Mouse (Mus musculus): ENCODE measurements around the gene Piezo1. TPM values are rescaled to one million over a fixed set of nuclear protein-coding genes. Genes with fewer than 3 reads are reported as not detected.

Gene Piezo1
- polyA plus RNA-seq, 1 experiment from 2014 or later: 6.4 TPM

DNA sequence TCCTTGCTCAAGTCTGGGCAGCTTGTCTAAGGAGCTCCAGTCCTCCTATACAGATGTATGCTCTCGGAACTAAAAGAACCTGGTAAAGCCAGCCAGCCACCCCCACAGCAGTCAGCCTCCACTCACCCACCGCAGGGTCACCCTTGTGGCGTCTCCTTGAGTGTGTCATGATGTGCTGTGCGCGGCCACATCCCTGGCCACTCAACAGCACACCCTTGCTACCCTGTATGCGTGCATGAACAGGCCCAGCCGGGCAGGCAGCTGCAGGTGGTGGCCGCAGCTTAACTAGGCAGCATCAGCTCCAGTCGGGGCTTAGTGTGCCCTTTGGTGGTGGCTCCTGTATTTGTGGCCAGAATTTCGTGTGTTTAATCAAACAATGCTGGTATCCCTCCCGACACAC, 94.0 kb downstream of the Piezo1 start:
- H3K36me3 ChIP-seq: no peaks in the 10 kb centered on the region
- no peak overlapping the region for H3K4me3 ChIP-seq
- H3K27me3 ChIP-seq (replicated peaks): peaks cover 38% of the 10 kb centered on the region
- 79% methylated on average over 11 of the region's 11 CpGs for WGBS
- no peak overlapping the region for H3K27ac ChIP-seq
- H3K9me3 ChIP-seq: no peaks in the 10 kb centered on the region
- peaks cover 13% of the 10 kb centered on the region for H3K4me1 ChIP-seq
- H3K9ac ChIP-seq: no peak overlapping the region
- no peak overlapping the region for H3K4me2 ChIP-seq (replicated peaks)
- ATAC-seq (ENCODE audit: low FRiP score, low read depth): no peak

- no peaks in the 10 kb centered on the region for H3K36me3 ChIP-seq
- H3K27me3 ChIP-seq (replicated peaks): peaks cover 11% of the 10 kb centered on the region
- H3K4me1 ChIP-seq: no peaks in the 10 kb centered on the region
- no peak overlapping the region for H3K4me3 ChIP-seq
- H3K4me2 ChIP-seq (replicated peaks): no peak overlapping the region
- ATAC-seq (ENCODE audit: low FRiP score, low read depth): no peak
- 87% methylated on average over 6 of the region's 6 CpGs for WGBS
- no peak overlapping the region for H3K27ac ChIP-seq
- no peaks in the 10 kb centered on the region for H3K9me3 ChIP-seq
- H3K9ac ChIP-seq: no peak overlapping the region
These were observed 96.7 kb downstream of the Piezo1 start for GRCm38 (mm10) chr8:122454409-122454808.

DNA sequence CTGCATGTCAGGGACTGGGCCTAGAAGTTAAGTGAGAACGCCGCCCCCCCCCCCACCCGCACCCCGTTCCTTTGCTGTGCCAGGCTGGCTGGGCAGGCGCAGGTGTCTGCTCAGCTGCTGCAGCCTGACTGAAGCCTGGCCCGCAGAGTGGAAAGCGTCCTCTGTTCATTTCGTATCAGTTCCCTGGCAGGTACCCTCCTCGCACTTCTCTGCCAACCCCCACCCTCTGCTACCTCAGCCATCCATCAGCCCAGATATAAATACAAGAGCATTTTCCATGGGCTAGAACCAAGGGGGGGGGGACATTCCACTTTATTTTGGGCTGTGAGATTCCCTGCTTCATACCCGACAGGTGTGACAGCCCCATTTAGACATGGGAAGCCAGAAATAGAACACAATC, 99.0 kb downstream of the Piezo1 start:
- 85% methylated on average over 10 of the region's 10 CpGs for WGBS
- no peak overlapping the region for H3K4me2 ChIP-seq (replicated peaks)
- no peak overlapping the region for H3K9ac ChIP-seq
- no peaks in the 10 kb centered on the region for H3K36me3 ChIP-seq
- no peak for ATAC-seq (ENCODE audit: low FRiP score, low read depth)
- no peaks in the 10 kb centered on the region for H3K9me3 ChIP-seq
- no peak overlapping the region for H3K4me3 ChIP-seq
- H3K4me1 ChIP-seq: no peaks in the 10 kb centered on the region
- H3K27me3 ChIP-seq (replicated peaks): peaks cover 3% of the 10 kb centered on the region; the same call in 1 of the 2 replicates
- H3K27ac ChIP-seq: no peak overlapping the region

DNA sequence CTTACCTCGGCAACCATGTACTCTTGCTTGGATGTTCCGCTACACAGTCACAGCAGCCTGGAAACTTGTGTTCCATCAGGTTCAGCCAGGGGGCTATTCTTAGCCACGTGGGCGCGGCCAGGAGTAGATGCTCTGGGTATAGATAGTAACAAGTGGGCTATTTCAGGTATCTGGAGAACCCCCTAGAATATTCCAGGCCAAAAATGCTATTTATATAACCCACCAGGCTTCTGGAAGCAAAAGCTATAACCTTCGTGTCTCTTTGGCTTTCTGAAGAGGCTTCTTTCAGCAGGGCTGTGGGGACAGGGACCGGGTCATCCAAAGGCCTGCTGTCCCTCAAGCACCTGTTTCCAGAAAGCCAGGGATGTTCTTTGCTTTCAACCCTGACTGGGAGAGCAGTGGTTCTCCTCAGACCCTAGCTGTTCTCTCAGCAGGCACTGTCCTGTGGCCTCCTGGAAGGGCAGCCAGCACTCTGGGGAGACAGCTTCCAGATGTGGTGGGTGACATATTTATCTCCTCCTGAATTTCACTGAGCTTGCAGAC, 99.9 kb downstream of the Piezo1 start:
- Histone ChIP-seq H3K9me3 (no peaks in the 10 kb centered on the region), H3K36me3 (no peaks in the 10 kb centered on the region), H3K9ac (no peak overlapping the region), H3K4me1 (no peaks in the 10 kb centered on the region), H3K27me3 (replicated peaks) (peaks cover 3% of the 10 kb centered on the region; the same call in 1 of the 2 replicates), H3K27ac (no peak overlapping the region), H3K4me3 (no peak overlapping the region), H3K4me2 (replicated peaks) (no peak overlapping the region)
- ATAC-seq (ENCODE audit: low FRiP score, low read depth): no peak
- 84% methylated on average over 7 of the region's 7 CpGs for WGBS

DNA sequence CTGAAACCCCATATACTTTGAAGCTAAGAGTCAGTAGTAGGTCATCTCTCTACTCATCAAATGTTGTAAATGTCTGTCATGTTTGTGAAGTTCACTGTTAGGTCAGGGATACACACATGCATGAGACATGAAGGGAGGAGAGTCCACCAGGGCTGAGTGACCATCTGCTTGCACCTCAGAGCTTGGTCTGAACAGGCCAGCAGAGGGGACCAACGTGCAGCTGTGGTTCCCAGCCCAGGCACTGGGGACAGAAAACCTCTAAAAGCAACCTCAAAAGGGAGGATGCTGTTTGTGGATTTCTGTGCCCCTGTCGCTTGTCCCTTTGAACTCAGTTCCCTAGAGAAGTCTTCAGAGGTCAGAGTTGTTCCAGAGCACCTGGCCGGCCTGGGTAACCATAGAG, 105.9 kb downstream of the Piezo1 start:
- no peak overlapping the region; the same call in 1 of the 2 replicates for H3K4me3 ChIP-seq
- H3K9ac ChIP-seq: no peak overlapping the region
- H3K4me1 ChIP-seq: peaks cover 30% of the 10 kb centered on the region
- no peak overlapping the region for H3K27ac ChIP-seq
- 71% methylated on average over 3 of the region's 3 CpGs for WGBS
- no peak for ATAC-seq (ENCODE audit: low FRiP score, low read depth)
- H3K36me3 ChIP-seq: no peaks in the 10 kb centered on the region
- H3K4me2 ChIP-seq (replicated peaks): peak overlapping the region; percentile 89
- H3K27me3 ChIP-seq (replicated peaks): no peaks in the 10 kb centered on the region
- H3K9me3 ChIP-seq: no peaks in the 10 kb centered on the region

GRCm38 (mm10) chr8:122444058-122444748, 106.9 kb downstream of the Piezo1 start:
- Histone ChIP-seq H3K36me3 (peaks cover 5% of the 10 kb centered on the region), H3K27ac (peak overlapping the region; percentile 94), H3K4me2 (replicated peaks) (peak overlapping the region; percentile 89), H3K9me3 (no peaks in the 10 kb centered on the region), H3K9ac (peak overlapping the region; percentile 67), H3K4me1 (peaks cover 30% of the 10 kb centered on the region), H3K4me3 (peak overlapping the region; percentile 68), H3K27me3 (replicated peaks) (no peaks in the 10 kb centered on the region)
- 0 out of 2 replicates have a peak, but pooled peaks have one; percentile 2 for ATAC-seq (ENCODE audit: low FRiP score, low read depth)
- 22% methylated on average over 19 of the region's 19 CpGs for WGBS

- peaks cover 11% of the 10 kb centered on the region for H3K36me3 ChIP-seq
- WGBS: under 1% methylated on average over 47 of the region's 47 CpGs
- H3K4me1 ChIP-seq: peaks cover 30% of the 10 kb centered on the region
- H3K4me3 ChIP-seq: peak within 1 kb of the TSS; percentile 68
- no peaks in the 10 kb centered on the region for H3K9me3 ChIP-seq
- peak within 1 kb of the TSS; percentile 94 for H3K27ac ChIP-seq
- H3K9ac ChIP-seq: peak within 1 kb of the TSS; percentile 86
- peak; percentile 98 for ATAC-seq (ENCODE audit: low FRiP score, low read depth)
- H3K27me3 ChIP-seq (replicated peaks): no peaks in the 10 kb centered on the region
- peak within 1 kb of the TSS; percentile 89 for H3K4me2 ChIP-seq (replicated peaks)
These were observed 107.7 kb downstream of the Piezo1 start, which contains the start of gene Mvd for GRCm38 (mm10) chr8:122443262-122444006. Mvd (minus strand) TSS chr8:122443422.

DNA sequence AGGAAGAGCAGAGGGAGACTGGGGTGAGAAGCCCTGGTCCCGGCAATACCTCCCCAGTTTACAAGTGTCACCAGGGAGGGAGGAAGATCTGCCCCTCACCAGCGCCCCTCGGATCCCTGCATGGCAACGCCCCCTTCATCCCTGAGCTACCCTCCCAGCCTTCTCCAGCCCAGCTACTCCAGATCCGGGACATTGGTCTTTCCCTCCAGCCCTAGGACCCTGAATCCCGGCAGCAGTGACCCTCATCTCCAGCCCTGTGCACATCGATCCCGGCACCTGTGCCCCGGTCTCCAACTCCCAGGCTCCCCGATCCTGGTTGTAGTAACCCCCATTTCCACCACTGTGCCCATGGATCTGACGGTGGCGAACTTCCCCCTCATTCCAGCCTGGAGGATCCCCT, 108.3 kb downstream of the Piezo1 start:
- peak overlapping the region; percentile 65 for H3K27ac ChIP-seq
- no peaks in the 10 kb centered on the region for H3K27me3 ChIP-seq (replicated peaks)
- peaks cover 18% of the 10 kb centered on the region for H3K36me3 ChIP-seq
- peak overlapping the region; percentile 89 for H3K4me2 ChIP-seq (replicated peaks)
- peak overlapping the region; percentile 86 for H3K9ac ChIP-seq
- peaks cover 30% of the 10 kb centered on the region for H3K4me1 ChIP-seq
- ATAC-seq (ENCODE audit: low FRiP score, low read depth): peak; percentile 39
- H3K4me3 ChIP-seq: peak overlapping the region; percentile 68
- H3K9me3 ChIP-seq: no peaks in the 10 kb centered on the region
- WGBS: 2% methylated on average over 12 of the region's 12 CpGs

DNA sequence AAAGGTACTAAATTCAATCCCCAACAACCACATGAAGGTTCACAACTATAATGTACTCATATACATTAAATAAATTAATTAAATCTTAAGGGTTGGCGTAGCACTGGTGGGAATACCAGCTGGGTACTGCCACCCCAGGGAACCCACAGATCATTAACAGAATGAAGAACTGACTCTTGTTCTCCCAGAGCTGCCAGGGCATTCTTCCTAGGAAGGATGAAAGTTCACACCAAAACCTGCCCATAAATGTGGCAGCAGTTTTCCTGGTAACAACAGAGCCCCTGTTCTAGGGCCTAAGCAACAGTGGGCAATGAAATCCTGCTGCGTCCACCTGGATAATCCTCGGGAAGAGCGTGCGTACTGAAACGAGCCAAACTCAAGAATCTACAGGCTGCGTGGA, 108.8 kb downstream of the Piezo1 start:
- no peaks in the 10 kb centered on the region for H3K9me3 ChIP-seq
- peak overlapping the region; percentile 86 for H3K9ac ChIP-seq
- no peak overlapping the region for H3K27ac ChIP-seq
- peaks cover 30% of the 10 kb centered on the region for H3K4me1 ChIP-seq
- H3K4me3 ChIP-seq: peak overlapping the region; percentile 68
- no peak for ATAC-seq (ENCODE audit: low FRiP score, low read depth)
- no peaks in the 10 kb centered on the region for H3K27me3 ChIP-seq (replicated peaks)
- H3K36me3 ChIP-seq: peaks cover 22% of the 10 kb centered on the region
- H3K4me2 ChIP-seq (replicated peaks): peak overlapping the region; percentile 89
- WGBS: 17% methylated on average over 7 of the region's 7 CpGs

DNA sequence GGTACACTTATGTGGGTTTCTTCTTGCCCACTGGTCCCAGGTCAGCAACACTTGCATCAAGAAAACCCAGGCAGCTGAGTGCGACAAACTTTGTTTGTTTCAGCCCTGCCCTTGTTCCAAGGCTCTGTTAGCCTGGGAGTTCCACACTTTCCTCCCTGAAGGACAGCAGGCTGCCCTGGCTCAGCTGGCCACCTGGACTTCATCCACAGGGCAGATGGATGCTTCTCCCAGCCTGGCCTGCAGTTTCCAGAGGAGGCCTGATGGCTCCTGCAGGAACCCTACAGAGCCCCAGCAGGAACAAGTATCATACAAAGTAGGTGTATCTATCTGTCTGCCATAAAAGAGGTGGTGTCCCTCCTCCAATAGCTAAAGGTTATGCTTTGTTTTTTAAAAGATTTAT, 109.8 kb downstream of the Piezo1 start:
- Histone ChIP-seq H3K4me1 (peaks cover 30% of the 10 kb centered on the region), H3K27me3 (replicated peaks) (no peaks in the 10 kb centered on the region), H3K9ac (no peak overlapping the region), H3K36me3 (peaks cover 32% of the 10 kb centered on the region), H3K4me2 (replicated peaks) (no peak overlapping the region), H3K27ac (no peak overlapping the region), H3K4me3 (no peak overlapping the region), H3K9me3 (no peaks in the 10 kb centered on the region)
- ATAC-seq (ENCODE audit: low FRiP score, low read depth): no peak
- WGBS: 88% methylated on average over 1 of the region's 1 CpGs

DNA sequence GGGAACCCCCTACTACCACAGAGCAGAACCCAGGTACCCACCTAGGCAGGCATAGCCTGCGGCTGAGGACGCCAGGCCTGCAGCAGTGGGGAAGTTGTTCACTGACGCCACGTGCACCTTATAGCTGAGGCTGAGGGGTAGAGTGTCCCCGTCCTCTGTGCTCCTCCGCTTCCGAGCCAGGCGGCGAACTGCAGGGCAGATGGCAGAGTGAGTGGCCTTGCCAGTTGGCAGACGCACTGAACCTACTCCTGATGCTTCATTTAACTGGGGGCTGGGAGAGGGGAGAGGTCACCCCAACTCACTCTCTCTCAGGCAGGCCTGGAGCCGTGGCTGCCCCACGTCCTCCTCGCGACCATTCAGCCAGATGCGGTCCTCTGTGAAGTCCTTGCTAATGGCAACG, 111.8 kb downstream of the Piezo1 start:
- peaks cover 50% of the 10 kb centered on the region for H3K36me3 ChIP-seq
- no peaks in the 10 kb centered on the region for H3K9me3 ChIP-seq
- no peak overlapping the region for H3K27ac ChIP-seq
- H3K4me1 ChIP-seq: peaks cover 12% of the 10 kb centered on the region
- no peak overlapping the region for H3K9ac ChIP-seq
- no peaks in the 10 kb centered on the region for H3K27me3 ChIP-seq (replicated peaks)
- no peak overlapping the region for H3K4me2 ChIP-seq (replicated peaks)
- 96% methylated on average over 16 of the region's 16 CpGs for WGBS
- H3K4me3 ChIP-seq: no peak overlapping the region
- no peak for ATAC-seq (ENCODE audit: low FRiP score, low read depth)

- no peak overlapping the region for H3K4me2 ChIP-seq (replicated peaks)
- no peaks in the 10 kb centered on the region for H3K9me3 ChIP-seq
- H3K27ac ChIP-seq: no peak overlapping the region
- ATAC-seq (ENCODE audit: low FRiP score, low read depth): no peak
- no peaks in the 10 kb centered on the region for H3K27me3 ChIP-seq (replicated peaks)
- H3K4me1 ChIP-seq: peaks cover 12% of the 10 kb centered on the region
- peaks cover 61% of the 10 kb centered on the region for H3K36me3 ChIP-seq
- no peak overlapping the region for H3K9ac ChIP-seq
- no peak overlapping the region for H3K4me3 ChIP-seq
- 93% methylated on average over 13 of the region's 13 CpGs for WGBS
These were observed 113.3 kb downstream of the Piezo1 start for GRCm38 (mm10) chr8:122437708-122438331.
